Mouse (Mus musculus) heart, embryonic 11.5 days (tissue): Measurements from ENCODE around the gene Tacc2. TPM values are rescaled to one million over a fixed set of nuclear protein-coding genes. Genes with fewer than 3 reads are reported as not detected.

Source experiments
- ATAC-seq: fragments of 200-750 bp; cut with Nextera tagmentation; replicated peaks from 2 replicates; pipeline ENCODE4 v1.8.0; 2017; ENCODE audit warnings: moderate library complexity; ENCODE audit not compliant: insufficient number of reproducible peaks, low FRiP score, low TSS enrichment
- H3K27ac ChIP-seq: fragments of 300-500 bp; sonication (generic); 2 replicates; pipeline ENCODE4 v1.5.1; 2014; ENCODE audit warnings: mild to moderate bottlenecking, low read depth, low read length
- H3K27me3 ChIP-seq: fragments of 300-500 bp; sonication (generic); 2 replicates; pipeline ENCODE4 v1.6.1; 2014; ENCODE audit warnings: mild to moderate bottlenecking, low read length, mixed read lengths; ENCODE audit not compliant: control insufficient read depth, insufficient read depth
- H3K36me3 ChIP-seq: fragments of 300-500 bp; sonication (generic); 2 replicates; pipeline ENCODE4 v1.6.1; 2014; ENCODE audit warnings: mild to moderate bottlenecking, low read length, moderate library complexity, mixed read lengths; ENCODE audit not compliant: control insufficient read depth, insufficient read depth
- H3K4me1 ChIP-seq: fragments of 300-500 bp; sonication (generic); 2 replicates; pipeline ENCODE4 v1.6.1; 2014; ENCODE audit warnings: low read length; ENCODE audit not compliant: control insufficient read depth, insufficient read depth
- H3K4me2 ChIP-seq: fragments of 300-500 bp; sonication (generic); 2 replicates; pipeline ENCODE4 v1.6.1; 2014; ENCODE audit warnings: mild to moderate bottlenecking, moderate library complexity
- H3K4me3 ChIP-seq: fragments of 300-500 bp; sonication (generic); 2 replicates; pipeline ENCODE4 v1.5.1; 2014; ENCODE audit warnings: low read depth, low read length
- H3K9ac ChIP-seq: fragments of 300-500 bp; sonication (generic); 2 replicates; pipeline ENCODE4 v1.6.1; 2014; ENCODE audit warnings: mild to moderate bottlenecking, low read depth, low read length, moderate library complexity
- H3K9me3 ChIP-seq: fragments of 300-500 bp; sonication (generic); replicated peaks from 2 replicates; pipeline ENCODE4 v1.6.1; 2016; ENCODE audit warnings: low read length; ENCODE audit not compliant: control insufficient read depth
- WGBS: fragments of 180-500 bp; shearing (Covaris S2); extraction: QIAGEN DNeasy Blood & Tissue Kit; methylation state at CpG from one replicate; pipeline ENCODE4 v1.1.7; 2014; ENCODE audit not compliant: insufficient replicate concordance; 5-methylcytosine and 5-hydroxymethylcytosine counted together
- polyA plus RNA-seq: library from polyadenylated mRNA; unstranded; fragments of >200 nt; fragmentation: Nextera tagmentation; extraction: Ambion mirVana; gene quantifications from 2 replicates; pipeline ENCODE4 v1.2.1, GENCODE M21; 2014

Gene Tacc2
- polyA plus RNA-seq, 1 experiment from 2014 or later = 42.2 TPM

- Histone ChIP-seq H3K4me1 (peaks cover 6% of the 10 kb centered on the region), H3K27me3 (no peaks in the 10 kb centered on the region), H3K4me2 (no peak overlapping the region), H3K9me3 (no peaks in the 10 kb centered on the region), H3K9ac (no peak overlapping the region), H3K4me3 (no peak overlapping the region), H3K27ac (no peak overlapping the region), H3K36me3 (no peaks in the 10 kb centered on the region)
- 81% methylated on average over 9 of the region's 9 CpGs for WGBS
- ATAC-seq = no peak
These were observed 63.4 kb downstream of the Tacc2 start for GRCm38 (mm10) chr7:130640681-130641080.

GRCm38 (mm10) chr7:130645332-130645993 lies 68.2 kb downstream of the Tacc2 start:
- H3K4me3 ChIP-seq = peak overlapping the region; percentile 58
- H3K27ac ChIP-seq = peak overlapping the region; percentile 98
- peak; percentile 33; the same call in 1 of the 2 replicates for ATAC-seq
- no peaks in the 10 kb centered on the region for H3K36me3 ChIP-seq
- peak overlapping the region; percentile 96 for H3K9ac ChIP-seq
- H3K9me3 ChIP-seq = no peaks in the 10 kb centered on the region
- H3K27me3 ChIP-seq = no peaks in the 10 kb centered on the region
- H3K4me2 ChIP-seq = peak overlapping the region; percentile 81
- WGBS = 12% methylated on average over 15 of the region's 15 CpGs
- H3K4me1 ChIP-seq = peaks cover 33% of the 10 kb centered on the region

GRCm38 (mm10) chr7:130645994-130646761 lies 68.9 kb downstream of the Tacc2 start:
- under 1% methylated on average over 55 of the region's 55 CpGs for WGBS
- Histone ChIP-seq H3K27ac (peak overlapping the region; percentile 98), H3K36me3 (no peaks in the 10 kb centered on the region), H3K27me3 (no peaks in the 10 kb centered on the region), H3K4me2 (peak overlapping the region; percentile 81), H3K9ac (peak overlapping the region; percentile 96), H3K9me3 (no peaks in the 10 kb centered on the region), H3K4me1 (peaks cover 36% of the 10 kb centered on the region), H3K4me3 (peak overlapping the region; percentile 58)
- peak; percentile 80 for ATAC-seq

GRCm38 (mm10) chr7:130646762-130647139 lies 69.5 kb downstream of the Tacc2 start:
- H3K36me3 ChIP-seq = no peaks in the 10 kb centered on the region
- WGBS = under 1% methylated on average over 18 of the region's 18 CpGs
- H3K27me3 ChIP-seq = no peaks in the 10 kb centered on the region
- peaks cover 36% of the 10 kb centered on the region for H3K4me1 ChIP-seq
- H3K9me3 ChIP-seq = no peaks in the 10 kb centered on the region
- peak overlapping the region; percentile 81 for H3K4me2 ChIP-seq
- peak; percentile 75 for ATAC-seq
- peak overlapping the region; percentile 96 for H3K9ac ChIP-seq
- peak overlapping the region; percentile 98 for H3K27ac ChIP-seq
- H3K4me3 ChIP-seq = peak overlapping the region; percentile 58

- ATAC-seq = no peak
- Histone ChIP-seq H3K4me1 (peaks cover 41% of the 10 kb centered on the region), H3K27me3 (no peaks in the 10 kb centered on the region), H3K9me3 (no peaks in the 10 kb centered on the region), H3K4me2 (peak overlapping the region; percentile 81), H3K9ac (peak overlapping the region; percentile 96; the same call in 1 of the 2 replicates), H3K4me3 (no peak overlapping the region), H3K27ac (peak overlapping the region; percentile 98; the same call in 1 of the 2 replicates), H3K36me3 (no peaks in the 10 kb centered on the region)
- 69% methylated on average over 4 of the region's 4 CpGs for WGBS
These were observed 70.8 kb downstream of the Tacc2 start for GRCm38 (mm10) chr7:130648061-130648460.

GRCm38 (mm10) chr7:130649257-130649656 lies 72.0 kb downstream of the Tacc2 start:
- Histone ChIP-seq H3K4me3 (no peak overlapping the region), H3K27me3 (no peaks in the 10 kb centered on the region), H3K27ac (peak overlapping the region; percentile 25; the same call in 1 of the 2 replicates), H3K4me1 (peaks cover 52% of the 10 kb centered on the region), H3K36me3 (no peaks in the 10 kb centered on the region), H3K9me3 (no peaks in the 10 kb centered on the region), H3K4me2 (no peak overlapping the region), H3K9ac (no peak overlapping the region)
- no peak for ATAC-seq
- 30% methylated on average over 7 of the region's 7 CpGs for WGBS

- Histone ChIP-seq H3K4me3 (no peak overlapping the region), H3K9ac (0 out of 2 replicates have a peak overlapping the region, but pooled peaks have one; percentile 23), H3K27ac (0 out of 2 replicates have a peak overlapping the region, but pooled peaks have one; percentile 24), H3K9me3 (no peaks in the 10 kb centered on the region), H3K36me3 (no peaks in the 10 kb centered on the region), H3K4me1 (peaks cover 63% of the 10 kb centered on the region), H3K4me2 (no peak overlapping the region), H3K27me3 (no peaks in the 10 kb centered on the region)
- ATAC-seq = no peak
- WGBS = 82% methylated on average over 5 of the region's 5 CpGs
These were observed 73.4 kb downstream of the Tacc2 start for GRCm38 (mm10) chr7:130650621-130651020.

GRCm38 (mm10) chr7:130653036-130653555 lies 75.9 kb downstream of the Tacc2 start:
- whole genome bisulfite sequencing = 73% methylated on average over 6 of the region's 6 CpGs
- Histone ChIP-seq H3K9me3 (no peaks in the 10 kb centered on the region), H3K4me1 (peaks cover 74% of the 10 kb centered on the region), H3K27ac (peak overlapping the region; percentile 81; the same call in 1 of the 2 replicates), H3K27me3 (no peaks in the 10 kb centered on the region), H3K9ac (no peak overlapping the region), H3K36me3 (no peaks in the 10 kb centered on the region), H3K4me2 (no peak overlapping the region), H3K4me3 (no peak overlapping the region)
- ATAC-seq = no peak
